In the genomic region with DNA sequence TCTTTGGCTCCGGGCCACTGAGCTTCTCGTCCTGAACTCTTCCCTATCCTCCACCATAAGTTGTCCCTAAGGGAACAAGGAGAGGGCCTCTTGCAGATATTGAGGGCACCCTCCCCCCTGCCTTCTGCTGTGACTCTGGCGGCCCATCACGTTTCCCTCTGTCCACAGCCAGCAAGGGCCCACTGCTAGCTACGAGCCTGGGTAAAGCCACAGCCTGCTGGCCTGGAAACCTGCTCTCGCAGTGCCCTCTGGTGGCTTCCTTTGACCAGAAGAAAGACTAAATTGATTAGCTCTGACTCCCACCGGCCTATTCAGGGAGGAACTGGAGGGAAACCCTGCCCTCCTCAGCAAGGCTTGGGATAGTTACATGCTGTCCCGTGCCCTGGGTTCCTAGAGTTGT, we compare ENCODE assay signal across 8 mouse cellular contexts. TPM values are rescaled to one million over a fixed set of nuclear protein-coding genes. Genes with fewer than 3 reads are reported as not detected.
DNase-seq lines count a peak whose midpoint lies in the region; ATAC-seq and TF ChIP-seq lines count a peak whose summit lies in the region.

No protein-coding gene starts in this region.

- TF ChIP-seq CTCF in cerebellum, adult 2 months (IDR thresholded peaks at IDR 0.05; ENCODE audit: borderline replicate concordance, insufficient read depth, low read depth, low read length), result peak; percentile 72

- no peak for TF ChIP-seq POLR2A in cerebellum, adult 2 months (IDR thresholded peaks at IDR 0.05; ENCODE audit: borderline replicate concordance, insufficient read depth, low read length)

- no peak overlapping the region for H3K4me2 ChIP-seq in hindbrain, embryonic 12.5 days (replicated peaks)
- no peak overlapping the region for H3K4me2 ChIP-seq in stomach, embryonic 15.5 days

- DNase-seq in hindbrain, embryonic 10.5 days (ENCODE audit: low spot score), result peak; percentile 73
- peak; percentile 61 to 65 for DNase-seq in cerebellum, adult 2 months
- DNase-seq in frontal cortex, postnatal 36 days (ENCODE audit: low spot score in 2 of 2), result peak; percentile 35 to 60
- peak; percentile 10 for DNase-seq in hindlimb bud, embryonic 11.5 days (ENCODE audit: extremely low spot score, low read depth, low spot score)
- peak; percentile 11 to 72 for DNase-seq in left cerebral cortex, postnatal 10 days (ENCODE audit: extremely low spot score in 1 of 2, low spot score in 2 of 2)
- peak; percentile 63 for DNase-seq in midbrain, embryonic 10.5 days (ENCODE audit: low spot score)

- 0 out of 2 replicates have a peak, but pooled peaks cover 4% of the 10 kb centered on the region for H3K4me1 ChIP-seq in hindbrain, embryonic 10.5 days (replicated peaks)
- no peaks in the 10 kb centered on the region for H3K4me1 ChIP-seq in hindbrain, embryonic 12.5 days
- H3K4me1 ChIP-seq in cerebellum, adult 2 months (ENCODE audit: control insufficient read depth, insufficient read depth, low read length), result no peaks in the 10 kb centered on the region
- H3K4me1 ChIP-seq in midbrain, embryonic 10.5 days, result 0 out of 2 replicates have a peak, but pooled peaks cover 3% of the 10 kb centered on the region
- H3K4me1 ChIP-seq in stomach, embryonic 15.5 days, result no peaks in the 10 kb centered on the region

- ATAC-seq in hindbrain, embryonic 12.5 days (ENCODE audit: low FRiP score), result no peak
- peak; percentile 49; the same call in 1 of the 2 replicates for ATAC-seq in stomach, embryonic 15.5 days (ENCODE audit: insufficient read depth, low FRiP score, low read depth)

- peak overlapping the region; percentile 13; the same call in 1 of the 2 replicates for H3K27ac ChIP-seq in hindbrain, embryonic 10.5 days
- H3K27ac ChIP-seq in hindbrain, embryonic 12.5 days, result no peak overlapping the region
- no peak overlapping the region for H3K27ac ChIP-seq in cerebellum, adult 2 months (ENCODE audit: insufficient read depth, low read length)
- H3K27ac ChIP-seq in midbrain, embryonic 10.5 days (replicated peaks), result no peak overlapping the region
- H3K27ac ChIP-seq in stomach, embryonic 15.5 days, result no peak overlapping the region

- H3K4me3 ChIP-seq in hindbrain, embryonic 10.5 days, result no peak overlapping the region
- H3K4me3 ChIP-seq in hindbrain, embryonic 12.5 days, result no peak overlapping the region
- no peak overlapping the region for H3K4me3 ChIP-seq in cerebellum, adult 2 months (replicated peaks; ENCODE audit: insufficient read depth, low read depth, low read length)
- no peak overlapping the region for H3K4me3 ChIP-seq in midbrain, embryonic 10.5 days
- H3K4me3 ChIP-seq in stomach, embryonic 15.5 days (replicated peaks), result no peak overlapping the region

- WGBS in hindbrain, embryonic 10.5 days, result 24% methylated on average over 8 of the region's 8 CpGs
- WGBS in hindbrain, embryonic 12.5 days, result 29% methylated on average over 8 of the region's 8 CpGs
- WGBS in cerebellum, adult 2 months, result 21% methylated on average over 8 of the region's 8 CpGs
- 31% methylated on average over 8 of the region's 8 CpGs for WGBS in midbrain, embryonic 10.5 days
- 23% methylated on average over 8 of the region's 8 CpGs for WGBS in stomach, embryonic 15.5 days

- no peaks in the 10 kb centered on the region for H3K9me3 ChIP-seq in hindbrain, embryonic 10.5 days
- no peaks in the 10 kb centered on the region for H3K9me3 ChIP-seq in hindbrain, embryonic 12.5 days (replicated peaks)
- no peaks in the 10 kb centered on the region for H3K9me3 ChIP-seq in midbrain, embryonic 10.5 days (replicated peaks)
- H3K9me3 ChIP-seq in stomach, embryonic 15.5 days, result no peaks in the 10 kb centered on the region

- H3K36me3 ChIP-seq in hindbrain, embryonic 10.5 days, result no peaks in the 10 kb centered on the region
- H3K36me3 ChIP-seq in hindbrain, embryonic 12.5 days, result no peaks in the 10 kb centered on the region
- no peaks in the 10 kb centered on the region for H3K36me3 ChIP-seq in midbrain, embryonic 10.5 days
- H3K36me3 ChIP-seq in stomach, embryonic 15.5 days, result no peaks in the 10 kb centered on the region

- H3K9ac ChIP-seq in hindbrain, embryonic 12.5 days, result no peak overlapping the region
- no peak overlapping the region for H3K9ac ChIP-seq in stomach, embryonic 15.5 days

- H3K27me3 ChIP-seq in hindbrain, embryonic 10.5 days (ENCODE audit: insufficient read depth, poor library complexity, severe bottlenecking), result no peaks in the 10 kb centered on the region
- no peaks in the 10 kb centered on the region for H3K27me3 ChIP-seq in hindbrain, embryonic 12.5 days
- H3K27me3 ChIP-seq in cerebellum, adult 2 months (ENCODE audit: control insufficient read depth, insufficient read depth, low read length), result no peaks in the 10 kb centered on the region
- no peaks in the 10 kb centered on the region for H3K27me3 ChIP-seq in midbrain, embryonic 10.5 days (ENCODE audit: low read depth, poor library complexity, severe bottlenecking)
- no peaks in the 10 kb centered on the region for H3K27me3 ChIP-seq in stomach, embryonic 15.5 days (replicated peaks)

- intact Hi-C loops in left cerebral cortex, postnatal 10 days (cut with DNase I), result no loop called here

RNA-seq across cellular contexts. Expression of a gene that starts 2.3 kb away (rescaled TPM):
- polyA plus RNA-seq in hindbrain, embryonic 10.5 days (2016; fragmentation: Nextera tagmentation; extraction: Ambion mirVana), result not detected in 2 replicates
- polyA plus RNA-seq in hindbrain, embryonic 12.5 days (2016; fragmentation: Nextera tagmentation; extraction: Ambion mirVana), result not detected in 2 replicates
- polyA plus RNA-seq in cerebellum, adult 2 months (2012; rRNA removed), result not detected in 2 replicates
- not detected for total RNA-seq in left cerebral cortex, postnatal 10 days (2021)
- polyA plus RNA-seq in midbrain, embryonic 10.5 days (2016; fragmentation: Nextera tagmentation; extraction: Ambion mirVana), result not detected in 2 replicates
- polyA plus RNA-seq in stomach, embryonic 15.5 days (2015; fragmentation: Nextera tagmentation; extraction: Ambion mirVana), result not detected in 2 replicates

RNA-seq across cellular contexts. Expression of a gene that starts 19.1 kb away (rescaled TPM):
- polyA plus RNA-seq in hindbrain, embryonic 10.5 days (2016; fragmentation: Nextera tagmentation; extraction: Ambion mirVana), result 1.3 and 1.7 TPM in 2 replicates
- 1.1 and 1.3 TPM in 2 replicates for polyA plus RNA-seq in hindbrain, embryonic 12.5 days (2016; fragmentation: Nextera tagmentation; extraction: Ambion mirVana)
- 0.18 and 0.49 TPM in 2 replicates for polyA plus RNA-seq in cerebellum, adult 2 months (2012; rRNA removed)
- under 1 TPM; 0.47 to 0.57 TPM for total RNA-seq in left cerebral cortex, postnatal 10 days (2021)
- polyA plus RNA-seq in midbrain, embryonic 10.5 days (2016; fragmentation: Nextera tagmentation; extraction: Ambion mirVana), result 0.47 and 0.91 TPM in 2 replicates
- polyA plus RNA-seq in stomach, embryonic 15.5 days (2015; fragmentation: Nextera tagmentation; extraction: Ambion mirVana), result 27.8 and 40.7 TPM in 2 replicates

RNA-seq across cellular contexts. Expression of a gene that starts 47.4 kb away (rescaled TPM):
- polyA plus RNA-seq in hindbrain, embryonic 10.5 days (2016; fragmentation: Nextera tagmentation; extraction: Ambion mirVana), result not detected in 2 replicates
- 0.05 and 0.10 TPM in 2 replicates for polyA plus RNA-seq in hindbrain, embryonic 12.5 days (2016; fragmentation: Nextera tagmentation; extraction: Ambion mirVana)
- 0.05 and 0.18 TPM in 2 replicates for polyA plus RNA-seq in cerebellum, adult 2 months (2012; rRNA removed)
- not detected for total RNA-seq in left cerebral cortex, postnatal 10 days (2021)
- polyA plus RNA-seq in midbrain, embryonic 10.5 days (2016; fragmentation: Nextera tagmentation; extraction: Ambion mirVana), result 0.04 TPM in 1 of 2 replicates, not detected in the other
- polyA plus RNA-seq in stomach, embryonic 15.5 days (2015; fragmentation: Nextera tagmentation; extraction: Ambion mirVana), result 0.13 and 0.34 TPM in 2 replicates

RNA-seq across cellular contexts. Expression of a gene that starts 52.4 kb away (rescaled TPM):
- not detected in 2 replicates for polyA plus RNA-seq in hindbrain, embryonic 10.5 days (2016; fragmentation: Nextera tagmentation; extraction: Ambion mirVana)
- polyA plus RNA-seq in hindbrain, embryonic 12.5 days (2016; fragmentation: Nextera tagmentation; extraction: Ambion mirVana), result not detected in 2 replicates
- not detected in 2 replicates for polyA plus RNA-seq in cerebellum, adult 2 months (2012; rRNA removed)
- not detected for total RNA-seq in left cerebral cortex, postnatal 10 days (2021)
- polyA plus RNA-seq in midbrain, embryonic 10.5 days (2016; fragmentation: Nextera tagmentation; extraction: Ambion mirVana), result not detected in 2 replicates
- polyA plus RNA-seq in stomach, embryonic 15.5 days (2015; fragmentation: Nextera tagmentation; extraction: Ambion mirVana), result not detected in 2 replicates

Comparison
In these comparisons a context has a peak if more than half of its experiments do, and no peak if none do; other contexts are left out.
1. DNase-seq: peak in every context shown above with its lines; median percentile 73 in hindbrain, embryonic 10.5 days; 63 in cerebellum, adult 2 months; 63 in midbrain, embryonic 10.5 days; 48 in frontal cortex, postnatal 36 days; 42 in left cerebral cortex, postnatal 10 days; 10 in hindlimb bud, embryonic 11.5 days.
2. RNA of a gene that starts 19.1 kb away (polyA plus RNA-seq): 27.8 to 40.7 TPM in stomach, embryonic 15.5 days; 1.3 to 1.7 TPM in hindbrain, embryonic 10.5 days, 1.1 to 1.3 TPM in hindbrain, embryonic 12.5 days, 0.47 to 0.91 TPM in midbrain, embryonic 10.5 days and 0.18 to 0.49 TPM in cerebellum, adult 2 months; every median in the first group is over 10 times any median in the second.